Mouse (Mus musculus): ENCODE data around the gene Acsbg2.
"Not testable (repeated sequence)": the region's sequence is repeated elsewhere in the genome, so short reads cannot be mapped to it uniquely, and the experiment has no call there.

Acsbg2 gene

DNA sequence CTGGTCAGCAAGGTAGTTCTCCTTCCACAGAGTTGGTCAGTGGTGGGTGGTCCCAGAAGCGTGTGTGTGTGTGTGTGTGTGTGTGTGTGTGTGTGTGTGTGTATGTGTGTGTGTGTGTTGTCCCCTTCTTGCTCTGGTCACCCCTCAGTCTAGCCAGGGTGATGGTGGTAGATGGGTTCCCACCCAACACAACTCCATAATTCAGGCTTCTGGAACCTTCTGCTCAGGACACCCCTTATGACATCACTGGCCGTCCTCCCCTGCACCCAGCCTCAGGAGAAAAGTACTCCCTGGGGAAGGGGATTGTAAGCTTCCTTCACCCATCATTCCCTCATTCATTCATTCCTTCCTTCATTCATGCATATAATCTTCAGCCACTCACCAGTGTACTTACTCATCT is at the start of gene Acsbg2:
TSS of gene Acsbg2 (minus strand) at position 211 of the 400 bp plus-strand sequence.
- DNase-seq (ENCODE audit: low spot score): no peak

DNA sequence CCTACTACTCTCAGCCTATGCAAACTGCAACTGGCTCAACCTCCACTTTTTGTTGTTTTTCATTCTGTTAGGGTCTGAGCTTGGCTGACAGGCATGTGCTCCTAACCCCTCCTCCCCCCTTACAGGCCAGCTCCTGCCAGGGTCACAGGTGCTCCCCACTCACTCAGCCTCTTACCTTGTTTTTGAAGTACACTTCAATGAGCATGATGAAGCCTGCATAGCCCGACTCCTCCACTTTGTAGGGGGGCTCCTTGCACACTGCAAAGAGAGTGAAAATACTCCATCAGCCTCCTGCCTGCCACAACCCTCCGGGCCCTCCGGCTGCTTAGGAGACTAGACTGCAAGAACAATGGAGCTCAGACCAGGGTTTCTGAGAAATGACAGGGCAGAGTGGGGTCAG is 45.5 kb upstream of the Acsbg2 start:
- DNase-seq (ENCODE audit: low spot score): no peak

DNA sequence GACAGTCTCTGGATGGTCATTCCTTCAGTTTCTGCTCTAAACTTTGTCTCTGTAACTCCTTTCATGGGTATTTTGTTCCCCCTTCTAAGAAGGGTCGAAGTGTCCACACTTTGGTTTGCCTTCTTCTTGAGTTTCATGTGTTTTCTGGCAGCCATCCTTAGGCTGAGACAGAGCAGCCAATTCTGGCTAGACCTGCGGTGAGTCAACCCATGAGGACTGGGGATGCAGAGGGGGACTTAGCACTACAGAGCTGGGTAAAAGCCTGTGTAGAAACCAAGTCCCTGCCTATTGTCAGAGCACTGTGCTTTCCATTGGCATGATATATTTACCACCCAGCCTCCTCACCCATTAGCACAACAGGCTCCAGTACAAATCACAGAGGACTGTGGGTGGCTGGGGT is 42.9 kb upstream of the Acsbg2 start:
- no peak for DNase-seq (ENCODE audit: low spot score)

DNA sequence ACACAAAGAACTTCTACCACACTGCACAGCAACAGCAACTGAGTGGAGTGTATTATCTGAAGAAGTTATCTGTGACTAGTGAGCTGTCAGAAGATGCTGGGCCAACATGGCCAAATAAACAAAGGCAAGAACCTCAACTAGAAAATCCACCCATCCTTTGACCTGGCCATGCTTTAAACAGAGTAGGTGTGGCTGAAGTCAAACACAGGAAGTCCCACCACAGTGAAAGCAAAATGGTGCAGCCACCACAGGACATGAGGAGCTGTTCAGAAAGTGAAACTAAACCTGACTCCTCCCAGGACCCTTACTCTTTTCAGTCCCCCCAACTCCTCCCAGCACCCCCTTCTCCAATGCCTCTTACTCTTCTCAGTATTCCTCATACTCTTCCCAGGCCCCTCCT is 39.2 kb upstream of the Acsbg2 start:
- DNase-seq (ENCODE audit: low spot score): no peak

DNA sequence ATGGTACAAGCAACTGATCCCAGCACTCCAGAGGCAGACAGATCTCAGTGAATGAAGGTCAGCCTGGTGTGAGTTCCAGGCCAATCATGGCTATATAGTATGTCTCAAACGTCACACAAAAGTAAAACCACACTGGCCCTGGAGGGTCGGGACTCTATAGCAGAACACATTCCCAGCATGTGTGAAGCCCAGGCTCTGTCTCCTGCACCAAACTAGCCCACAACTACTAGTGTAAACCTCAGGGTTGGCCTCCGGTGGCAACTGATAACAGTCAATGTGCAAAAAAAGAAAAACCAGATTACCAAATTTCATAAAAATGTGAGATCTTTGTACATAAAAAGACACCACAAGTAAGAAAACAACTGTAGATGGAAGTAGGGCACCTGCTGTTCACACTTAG is 38.8 kb upstream of the Acsbg2 start:
- no peak for DNase-seq (ENCODE audit: low spot score)

DNA sequence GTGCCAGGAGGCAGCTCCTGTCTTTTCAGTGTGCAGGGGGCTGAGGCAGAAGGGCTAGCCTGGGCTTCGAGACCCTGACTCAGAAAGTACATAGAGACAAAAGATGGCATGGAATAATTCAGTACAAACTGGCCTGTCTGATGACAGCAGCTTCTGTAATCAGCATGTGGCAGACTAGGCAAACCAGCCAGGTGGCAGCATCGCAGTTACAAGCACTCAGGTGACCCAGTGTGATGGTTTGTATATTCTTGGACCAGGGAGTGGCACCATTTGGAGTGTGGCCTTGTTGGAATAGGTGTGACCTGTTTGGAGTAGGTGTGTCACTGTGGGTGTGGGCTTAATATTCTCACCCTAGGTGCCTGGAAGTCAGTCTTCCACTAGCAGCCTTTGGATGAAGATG is 35.5 kb upstream of the Acsbg2 start:
- not testable (repeated sequence) for DNase-seq (ENCODE audit: low spot score)

DNA sequence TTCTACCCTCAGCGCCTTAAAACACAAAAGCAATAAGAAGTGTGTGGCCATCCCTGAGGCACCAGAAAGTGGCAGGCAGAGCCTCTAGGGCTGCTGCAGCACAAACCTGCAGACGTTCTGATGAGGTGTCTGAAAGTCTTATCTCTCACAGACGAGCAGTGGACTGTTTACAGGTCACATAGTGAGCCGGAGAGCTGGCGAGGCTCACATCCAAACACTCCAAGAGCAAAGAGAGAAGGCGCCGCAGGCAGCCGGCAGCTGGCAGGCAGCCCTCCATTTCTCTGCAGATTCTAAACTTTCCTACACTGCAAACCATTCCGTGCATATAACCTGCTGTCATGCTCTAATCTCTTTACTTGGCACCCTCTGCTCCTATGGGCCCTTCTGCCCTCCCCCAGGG is 33.6 kb upstream of the Acsbg2 start:
- peak; percentile 30 for DNase-seq (ENCODE audit: low spot score)

DNA sequence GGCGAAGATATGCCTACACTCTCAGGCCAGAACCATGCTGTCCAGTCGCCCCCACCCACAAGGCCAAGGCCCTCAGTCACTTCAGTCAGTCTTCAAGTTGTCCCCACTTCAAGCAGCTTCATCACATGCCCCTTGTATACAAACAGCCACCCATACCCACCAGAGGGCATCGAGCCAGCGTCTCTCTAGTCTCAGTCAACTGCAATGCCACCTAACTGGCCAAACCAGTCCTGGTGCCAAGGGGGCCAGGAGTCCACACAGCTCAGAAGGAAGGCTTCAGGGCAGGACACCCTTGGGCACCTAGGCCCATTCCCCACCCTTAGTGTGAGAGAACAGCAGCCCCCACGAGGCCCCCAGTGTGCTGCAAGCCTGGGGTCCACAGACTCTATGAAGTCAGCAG is 32.8 kb upstream of the Acsbg2 start:
- DNase-seq (ENCODE audit: low spot score): no peak

DNA sequence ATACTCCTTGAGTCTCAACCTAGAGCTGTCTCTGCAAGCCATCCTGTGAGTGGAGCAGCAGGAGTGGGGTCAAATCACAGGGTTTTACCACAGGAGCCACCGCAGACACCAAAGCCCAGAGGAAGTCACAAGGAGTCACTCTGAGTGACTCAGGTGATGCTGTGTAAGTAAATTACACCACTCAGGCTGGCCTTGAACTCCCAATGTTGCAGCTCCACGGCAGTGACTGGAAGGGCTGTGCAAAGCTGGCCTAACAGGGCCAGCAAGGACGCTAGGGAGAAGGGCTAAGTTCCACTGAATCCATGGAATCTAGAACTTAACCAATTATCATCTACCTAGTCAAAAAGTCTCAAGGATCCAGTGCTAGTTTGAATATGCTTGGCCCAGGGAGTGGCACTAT is 31.9 kb upstream of the Acsbg2 start:
- DNase-seq (ENCODE audit: low spot score): no peak

DNA sequence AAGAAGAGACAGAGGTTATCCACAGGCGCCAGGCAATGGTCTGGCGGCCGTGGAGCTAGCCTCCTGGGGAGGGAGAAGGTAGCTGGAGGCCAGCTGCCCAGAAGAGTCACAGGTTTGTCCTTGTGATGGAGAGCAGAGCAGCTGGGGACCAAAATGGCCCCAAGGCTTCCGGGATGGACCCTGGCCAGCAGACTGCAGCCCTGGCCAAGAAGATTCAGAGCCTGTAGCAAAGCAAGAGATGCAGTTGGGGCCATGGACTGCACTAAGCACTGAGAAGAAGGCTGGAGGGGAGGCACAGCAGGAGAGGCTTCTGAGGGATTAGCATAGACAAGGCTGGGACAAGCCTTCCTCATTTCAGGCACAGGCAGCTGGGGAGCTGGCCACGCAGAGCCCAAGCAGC is 28.5 kb upstream of the Acsbg2 start:
- no peak for DNase-seq (ENCODE audit: low spot score)

DNA sequence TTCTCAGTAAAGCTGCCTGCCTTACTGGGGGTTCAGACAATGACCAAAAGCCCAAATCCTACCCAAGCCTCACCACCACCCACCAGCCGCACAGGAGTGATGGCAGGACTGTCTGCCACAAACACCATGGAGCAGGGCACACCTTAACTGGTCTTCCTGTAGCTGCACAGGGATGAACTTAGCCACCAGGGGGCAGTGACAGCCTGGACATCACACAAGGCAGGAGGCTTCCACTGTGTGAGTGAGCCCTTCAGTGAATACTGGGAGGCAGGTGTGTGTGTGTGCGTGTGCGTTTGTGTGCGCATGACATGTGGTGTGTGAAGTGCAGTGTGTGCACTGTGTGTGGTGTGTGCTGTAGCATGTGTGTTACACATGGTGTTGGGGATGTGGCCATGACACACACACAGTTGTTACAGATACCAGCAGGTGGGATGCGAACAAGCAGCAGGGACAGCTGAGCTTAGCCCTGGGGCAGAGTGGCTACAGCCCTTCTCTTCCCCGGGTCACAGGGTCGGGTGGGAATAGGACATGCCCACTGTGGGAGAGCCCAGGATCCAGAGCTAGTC is 23.5 kb upstream of the Acsbg2 start:
- peak; percentile 43 for DNase-seq (ENCODE audit: low spot score)

DNA sequence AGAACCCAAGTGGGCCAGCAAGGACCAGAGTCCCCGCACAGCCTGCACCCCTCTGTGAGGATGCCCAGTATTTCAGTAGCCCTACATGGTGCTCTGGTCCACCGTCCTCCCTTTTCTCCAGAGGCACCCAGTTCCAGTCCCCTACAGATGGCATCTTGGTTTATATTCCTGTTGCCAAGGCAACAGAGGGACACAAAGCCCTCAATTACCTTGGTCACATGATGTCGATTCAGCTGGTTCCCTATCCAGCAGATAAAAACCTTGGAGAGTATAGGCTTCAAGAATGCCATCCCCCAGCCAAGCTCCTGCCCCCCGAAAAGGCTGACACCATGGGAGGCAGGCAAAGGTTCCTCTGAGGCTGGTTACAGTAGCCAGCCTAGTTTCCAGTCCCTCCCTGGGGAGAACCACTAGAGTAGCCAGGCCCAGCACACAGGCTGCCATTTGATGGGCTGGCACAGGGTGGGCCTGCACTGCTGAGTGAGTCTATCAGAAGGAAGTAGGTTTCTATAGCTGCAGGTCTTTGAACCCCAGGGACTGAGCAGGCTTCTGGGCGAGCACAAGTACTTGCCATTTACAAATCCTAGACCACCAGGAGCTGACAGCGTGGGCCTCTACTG is 22.4 kb upstream of the Acsbg2 start:
- DNase-seq (ENCODE audit: low spot score): no peak

DNA sequence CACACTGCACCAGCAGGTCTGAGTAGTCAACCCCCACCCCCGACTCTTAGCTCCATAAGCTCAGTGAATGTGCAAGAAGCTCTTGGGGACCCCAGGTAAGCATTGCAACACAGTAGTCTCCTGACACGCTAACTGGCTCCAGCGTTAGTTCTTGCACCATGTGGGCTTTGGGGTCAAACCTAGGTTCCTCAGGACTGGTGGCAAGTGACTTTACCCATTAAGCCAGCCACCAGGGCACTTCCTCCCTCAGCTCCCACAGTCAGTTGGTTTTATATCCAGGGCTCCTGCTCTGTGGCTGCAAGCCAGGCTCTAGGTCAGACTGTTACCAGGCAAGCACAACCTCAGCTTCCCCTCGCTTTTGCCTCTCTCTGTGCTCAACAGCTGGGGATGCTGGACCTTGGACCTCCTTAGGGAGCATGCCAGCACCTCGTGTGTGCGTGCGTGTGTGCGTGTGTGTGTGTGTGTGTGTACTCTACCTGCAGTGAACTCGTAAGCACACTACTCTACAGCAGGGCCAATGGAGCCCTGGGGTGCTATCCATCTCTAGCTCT is 21.2 kb upstream of the Acsbg2 start:
- no peak for DNase-seq (ENCODE audit: low spot score)

DNA sequence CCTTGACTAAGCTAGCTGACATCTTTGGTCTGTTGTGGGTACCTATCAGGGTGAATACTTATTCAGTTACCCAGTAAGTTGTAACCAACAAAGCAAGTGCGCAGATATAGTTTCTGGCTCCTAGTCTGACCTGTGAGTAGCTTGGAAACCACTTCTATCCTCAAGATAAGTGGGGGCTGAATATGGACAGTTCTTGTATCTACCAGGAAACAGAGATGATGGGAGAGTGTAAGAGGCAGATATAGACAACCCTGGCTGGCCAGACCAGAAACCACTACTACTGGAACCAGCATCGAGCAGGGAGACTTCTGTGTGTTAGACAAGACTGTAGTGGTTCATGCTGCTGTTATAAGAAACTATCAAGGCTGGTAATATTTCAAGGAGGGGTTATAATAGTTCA is 15.8 kb upstream of the Acsbg2 start:
- DNase-seq (ENCODE audit: low spot score): no peak

DNA sequence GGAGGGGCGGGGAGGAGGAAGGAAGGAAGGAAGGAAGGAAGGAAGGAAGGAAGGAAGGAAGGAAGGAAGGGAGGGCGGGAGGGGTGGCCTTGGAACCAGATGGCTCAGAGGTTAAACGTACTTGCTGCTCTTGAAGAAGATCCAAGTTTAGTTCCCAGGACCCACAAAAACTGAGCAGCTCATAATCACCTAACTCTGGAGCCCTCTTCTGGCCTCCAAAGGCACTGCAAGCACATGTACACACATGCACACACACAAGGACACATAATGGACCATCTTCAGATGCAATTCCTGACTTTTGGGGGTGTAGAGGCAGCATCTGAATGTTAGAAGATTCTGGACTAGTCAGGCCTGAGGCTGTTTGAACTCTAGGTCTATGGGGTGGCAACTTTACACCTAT is 13.8 kb upstream of the Acsbg2 start:
- DNase-seq (ENCODE audit: low spot score): no peak

DNA sequence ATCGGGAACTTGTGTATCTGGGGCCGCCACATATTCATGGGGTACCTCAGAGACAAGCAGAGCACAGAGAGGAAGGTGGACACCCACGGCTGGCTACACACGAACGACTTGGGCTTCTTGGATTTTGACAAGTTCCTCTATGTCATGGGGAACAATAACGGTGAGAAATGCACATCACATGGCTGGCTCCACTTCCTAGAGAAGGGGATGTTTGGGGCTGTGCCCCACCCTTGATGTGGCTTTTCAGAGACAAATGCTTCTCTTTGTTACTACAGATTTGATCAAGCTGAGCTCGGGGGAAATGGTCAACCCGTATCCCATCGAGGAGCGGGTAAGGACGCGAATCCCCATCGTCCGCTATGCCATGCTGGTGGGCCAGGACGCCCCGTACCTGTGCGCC is 10.6 kb upstream of the Acsbg2 start:
- no peak for DNase-seq (ENCODE audit: low spot score)

DNA sequence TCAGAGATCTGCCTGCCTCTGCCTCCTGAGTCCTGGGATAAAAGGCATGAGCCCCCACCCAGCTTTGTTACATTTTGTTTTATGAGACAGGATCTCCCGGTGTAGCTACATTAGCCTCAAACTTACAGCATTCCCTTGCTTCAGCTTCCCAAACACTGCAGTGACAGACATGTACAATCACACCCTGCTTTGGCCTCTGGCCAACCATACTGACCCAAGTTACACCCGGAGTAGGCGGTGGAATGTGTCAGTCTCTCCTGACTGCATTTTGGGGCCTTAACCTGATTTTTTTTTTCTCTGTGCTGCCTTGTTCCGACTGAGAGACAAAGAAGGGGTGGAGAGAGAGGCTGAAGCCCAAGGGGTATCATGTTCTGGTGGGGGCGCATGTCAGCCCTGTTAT is 10.1 kb upstream of the Acsbg2 start:
- DNase-seq (ENCODE audit: low spot score): no peak

DNA sequence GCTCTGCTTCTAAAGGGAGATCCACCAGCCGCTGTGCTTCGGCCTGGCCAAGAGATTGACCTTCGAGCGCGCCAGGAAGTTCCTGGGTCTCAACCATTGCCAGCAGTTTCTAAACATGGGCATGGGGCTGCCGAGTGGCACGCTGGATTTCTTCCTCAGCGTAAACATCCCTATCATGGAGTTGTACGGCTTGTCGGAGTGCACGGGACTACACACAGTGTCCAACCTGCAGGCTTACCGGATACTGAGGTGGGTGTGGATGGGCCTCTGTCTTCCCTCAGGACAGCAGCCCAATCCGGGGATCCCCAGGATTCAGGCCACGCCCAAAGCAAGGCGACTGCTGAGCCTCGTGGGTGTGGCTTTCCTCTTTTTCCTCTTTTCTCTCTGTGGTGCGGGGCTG is 9.4 kb upstream of the Acsbg2 start:
- DNase-seq (ENCODE audit: low spot score): no peak

DNA sequence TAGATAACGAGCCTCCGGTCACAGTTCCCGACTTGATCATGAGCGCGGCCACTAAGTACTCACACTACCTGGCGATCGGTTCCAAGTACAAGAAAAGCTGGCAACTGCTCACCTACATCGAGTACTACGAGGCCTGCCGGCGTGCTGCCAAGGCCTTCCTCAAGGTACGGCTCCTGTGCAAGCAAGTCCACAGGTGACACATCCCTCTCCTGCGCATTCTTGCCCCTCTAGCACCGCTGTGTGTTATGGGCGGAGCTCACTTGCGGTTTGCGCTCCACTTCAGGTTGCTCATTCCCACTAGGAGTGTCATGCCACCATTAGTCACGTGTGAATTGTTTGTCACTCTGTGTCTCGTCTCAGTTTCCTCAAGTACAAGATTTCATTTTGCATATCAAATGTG is 3.2 kb upstream of the Acsbg2 start:
- DNase-seq (ENCODE audit: low spot score): no peak

DNA sequence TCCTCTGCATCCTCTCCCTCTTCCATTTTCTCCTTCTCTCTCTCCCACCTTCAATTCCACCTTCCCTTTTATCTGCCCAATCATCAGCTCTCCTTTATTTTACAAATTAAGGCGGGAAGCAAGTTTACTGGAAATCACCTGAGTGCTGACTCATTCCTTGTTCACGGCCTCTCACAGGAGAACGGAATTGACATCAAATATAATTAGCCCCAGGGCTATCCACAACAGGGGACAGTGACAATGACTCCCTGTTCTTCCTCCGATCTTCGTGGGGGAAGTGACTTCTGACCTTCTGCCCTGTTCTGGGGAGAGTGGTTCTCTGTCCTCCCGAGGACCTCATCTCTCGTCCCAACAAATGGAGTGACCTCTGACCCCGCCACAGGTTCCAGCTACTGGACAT is 2.7 kb upstream of the Acsbg2 start:
- DNase-seq (ENCODE audit: low spot score): peak; percentile 23

DNA sequence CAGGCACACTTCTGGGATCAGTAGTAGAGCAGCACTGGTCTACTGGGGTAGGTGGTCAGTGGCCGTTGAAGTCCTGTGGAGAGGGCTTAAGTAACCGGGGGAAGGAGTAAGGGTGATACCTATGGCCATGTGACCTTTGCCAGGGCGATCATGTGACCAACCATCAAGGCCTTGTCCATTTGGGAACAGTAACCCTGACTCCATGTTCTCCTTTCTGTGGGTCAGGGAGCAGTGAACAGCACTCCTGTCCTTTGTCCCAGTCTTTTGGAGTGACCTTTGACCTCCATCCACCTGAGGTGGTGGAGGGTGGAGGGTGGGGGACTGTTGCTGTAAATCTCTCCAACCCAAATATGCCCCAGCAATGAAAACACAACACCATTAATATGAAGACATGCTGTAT is 2.2 kb upstream of the Acsbg2 start:
- DNase-seq (ENCODE audit: low spot score): no peak

DNA sequence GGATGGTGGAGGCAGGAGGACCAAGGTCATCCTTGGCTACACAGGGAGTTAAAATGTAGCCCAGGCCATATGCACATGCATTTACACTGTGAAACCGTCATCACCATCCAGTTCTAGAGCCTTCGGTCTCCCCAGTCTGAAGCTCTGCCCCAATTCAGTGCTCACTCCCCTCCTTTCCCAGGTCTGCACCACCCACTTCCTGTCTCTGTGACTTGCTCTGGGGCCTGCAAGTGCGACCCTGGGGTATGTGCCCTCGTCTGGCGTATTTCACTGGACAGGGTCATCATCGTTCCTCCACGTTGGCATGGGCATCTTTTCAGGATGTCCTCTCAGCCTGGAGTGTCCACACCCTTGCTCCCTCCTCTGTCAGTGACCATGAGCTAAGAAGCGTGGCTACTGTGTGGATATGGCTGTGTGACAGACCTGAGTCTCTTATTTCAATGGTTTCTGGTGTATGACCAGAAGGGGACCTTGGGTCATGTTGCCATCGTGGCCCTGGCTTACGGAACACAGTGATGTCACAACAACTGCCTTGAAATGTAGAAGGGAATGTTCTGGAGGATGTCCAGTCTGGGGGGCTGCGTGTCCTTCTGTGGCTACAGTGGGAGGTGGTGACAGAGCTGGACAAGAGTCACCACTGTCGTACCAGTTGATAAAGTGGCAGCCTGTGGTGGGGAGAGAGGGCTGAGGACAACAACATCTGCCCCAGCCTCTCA is 847 bp upstream of the Acsbg2 start, which contains the start of gene 1700061G19Rik:
TSS of gene 1700061G19Rik (plus strand) at position 542 of the 716 bp plus-strand sequence.
- no peak for DNase-seq (ENCODE audit: low spot score)

DNA sequence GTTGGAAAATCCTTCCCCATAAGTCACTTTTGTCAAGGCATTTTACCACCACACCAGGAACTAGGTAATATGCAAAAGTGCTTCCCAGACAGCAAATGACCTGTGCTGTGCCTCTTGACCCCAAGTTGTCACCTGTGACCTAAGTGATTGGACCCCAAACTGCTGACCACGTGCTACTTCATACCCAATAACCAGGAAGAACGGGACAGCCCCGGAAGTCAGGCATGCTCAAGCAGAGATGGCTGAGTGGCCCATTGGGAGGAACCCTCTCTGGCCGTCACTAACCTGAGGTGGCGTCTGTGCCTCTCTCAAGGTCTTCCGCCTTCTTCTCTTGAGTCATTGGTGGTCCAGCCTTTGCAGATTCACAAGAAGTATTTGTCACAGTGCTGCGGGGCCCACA is 1.7 kb downstream of the Acsbg2 start:
- no peak for DNase-seq (ENCODE audit: low spot score)
